Mouse (Mus musculus): ENCODE data around the gene Gbp9.
"Not testable (repeated sequence)": the region's sequence is repeated elsewhere in the genome, so short reads cannot be mapped to it uniquely, and the experiment has no call there.

Gene Gbp9

DNA sequence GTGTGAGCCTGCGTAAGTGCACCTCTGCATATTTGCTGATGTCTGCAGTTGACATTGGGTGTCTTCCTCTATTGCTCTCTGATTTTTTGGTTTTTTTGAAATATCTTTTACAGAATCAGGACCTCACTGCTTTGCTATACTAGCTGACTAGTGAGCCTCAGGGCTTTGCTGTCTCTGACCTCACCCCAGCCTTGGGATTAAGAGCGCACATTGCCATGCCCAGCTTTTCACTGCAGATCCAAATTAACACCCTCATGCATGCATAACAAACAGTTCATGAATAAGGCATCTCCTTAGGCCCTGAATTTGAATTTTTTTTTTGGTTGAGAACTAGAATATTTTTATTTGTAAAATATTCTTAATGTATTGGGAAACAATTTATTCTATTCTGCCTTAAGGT, 84.1 kb downstream of the Gbp9 start:
- no peak for DNase-seq

DNA sequence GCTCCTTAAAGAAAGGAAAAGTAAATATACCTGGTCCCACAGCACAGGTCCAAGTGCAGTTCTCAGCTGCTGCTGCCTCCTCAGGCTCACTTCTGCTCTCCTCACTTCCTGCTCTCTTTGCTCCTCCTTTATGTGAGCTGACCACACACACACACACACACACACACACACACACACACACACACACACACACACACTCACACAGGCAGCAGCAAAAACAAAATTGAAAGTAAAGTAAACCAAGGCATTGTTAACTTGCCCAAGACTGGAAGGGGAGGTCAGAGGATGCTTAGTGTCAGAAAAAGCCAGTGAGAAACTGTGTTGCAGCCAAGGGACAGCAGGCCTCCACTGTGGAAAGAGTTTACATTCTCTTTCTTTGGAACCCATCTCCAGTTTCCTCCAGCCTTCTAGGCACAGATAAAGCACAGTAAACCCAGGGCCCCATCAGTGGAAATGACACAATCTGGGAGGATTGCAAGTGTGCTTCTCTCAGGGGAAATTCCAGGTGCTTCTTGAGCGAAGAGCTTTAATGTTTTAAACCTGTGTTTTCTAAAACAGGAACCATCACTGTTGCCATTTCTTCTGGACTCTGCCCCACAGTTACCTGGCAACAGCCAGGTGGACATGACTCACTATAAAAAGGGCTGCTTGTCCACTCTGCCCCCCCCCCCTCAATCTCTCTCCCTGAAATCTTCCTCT, 85.7 kb downstream of the Gbp9 start:
- not testable (repeated sequence) for DNase-seq

DNA sequence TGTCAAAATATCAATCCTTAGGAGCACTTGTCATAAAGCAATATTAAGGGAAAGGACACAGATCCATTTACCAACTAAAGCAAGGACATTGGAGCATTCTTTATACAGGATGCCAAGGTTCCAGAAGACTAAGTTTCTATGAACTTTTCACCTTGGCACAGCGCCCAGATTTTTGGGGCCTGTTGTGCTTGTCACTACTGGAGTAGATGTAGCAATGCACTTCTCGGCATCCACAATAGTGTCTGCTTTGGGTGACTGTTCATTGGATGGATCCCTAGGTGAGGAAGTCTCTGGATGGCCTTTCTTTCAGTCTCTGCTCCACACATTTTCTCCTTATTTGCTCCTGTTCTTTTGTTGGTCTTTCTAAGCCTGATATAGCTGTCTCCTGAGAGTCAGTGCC, 107.0 kb downstream of the Gbp9 start:
- no peak for DNase-seq
